Mouse (Mus musculus) kidney, adult 2 months (tissue): Measurements from ENCODE around the gene Adcy7. TPM values are rescaled to one million over a fixed set of nuclear protein-coding genes. Genes with fewer than 3 reads are reported as not detected.

Experiments used
- DNase-seq: peaks from one replicate; pipeline ENCODE4 v3.0.0; 2021
- H3K27ac ChIP-seq: fragments of 200-500 bp; 2 replicates; pipeline ENCODE4 v1.5.1; 2012; ENCODE audit warnings: low read depth, low read length, control low read depth, inconsistent platforms; ENCODE audit not compliant: insufficient read depth
- H3K27me3 ChIP-seq: fragments of 200-500 bp; replicated peaks from 2 replicates; pipeline ENCODE4 v1.6.1; 2012; ENCODE audit warnings: mild to moderate bottlenecking, moderate library complexity, low read length, inconsistent platforms; ENCODE audit not compliant: control insufficient read depth, insufficient read depth
- H3K36me3 ChIP-seq: fragments of 200-500 bp; 2 replicates; pipeline ENCODE4 v1.6.1; 2012; ENCODE audit warnings: mild to moderate bottlenecking, moderate library complexity, low read length, inconsistent platforms; ENCODE audit not compliant: control insufficient read depth, insufficient read depth
- H3K4me1 ChIP-seq: fragments of 200-500 bp; 2 replicates; pipeline ENCODE4 v1.6.1; 2011; ENCODE audit warnings: low read length; ENCODE audit not compliant: control insufficient read depth, insufficient read depth
- H3K4me3 ChIP-seq: fragments of 200-500 bp; 2 replicates; pipeline ENCODE4 v1.5.1; 2011; ENCODE audit warnings: mild to moderate bottlenecking, low read depth, low read length, control low read depth; ENCODE audit not compliant: insufficient read depth
- CTCF ChIP-seq: fragments of 200-500 bp; conservative IDR thresholded peaks from 2 replicates; pipeline ENCODE4 v1.5.1; 2011; ENCODE audit warnings: low read depth, mild to moderate bottlenecking, control low read depth, low read length, moderate library complexity, mixed read lengths; ENCODE audit not compliant: insufficient read depth, insufficient read length
- POLR2A ChIP-seq: fragments of 200-500 bp; IDR thresholded peaks from one replicate; pipeline ENCODE4 v1.6.1; 2011; ENCODE audit warnings: low read depth, low read length, control low read depth
- WGBS: fragments of 180-500 bp; shearing (Covaris S2); methylation state at CpG from one replicate; pipeline ENCODE4 v1.1.7; 2018; 5-methylcytosine and 5-hydroxymethylcytosine counted together
- polyA plus RNA-seq: library from polyadenylated mRNA; depleted of rRNA; stranded (reverse); fragments of >200 nt; gene quantifications from 2 replicates; pipeline ENCODE4 v1.2.3, GENCODE M21; 2012

Gene Adcy7
- polyA plus RNA-seq, 1 experiment: 4.8 TPM

GRCm38 (mm10) chr8:88334975-88335374 lies 62.8 kb downstream of the Adcy7 start:
- WGBS: 87% methylated on average over 3 of the region's 3 CpGs
- Histone ChIP-seq H3K36me3 (peaks cover 10% of the 10 kb centered on the region), H3K4me3 (no peak overlapping the region), H3K4me1 (no peaks in the 10 kb centered on the region), H3K27me3 (no peaks in the 10 kb centered on the region), H3K27ac (no peak overlapping the region)
- no peak for DNase-seq
- TF ChIP-seq POLR2A (no peak), CTCF (no peak)

GRCm38 (mm10) chr8:88339221-88339620 lies 67.0 kb downstream of the Adcy7 start:
- WGBS: 60% methylated on average over 3 of the region's 3 CpGs
- peak; percentile 32 for DNase-seq
- H3K4me1 ChIP-seq: no peaks in the 10 kb centered on the region
- no peak overlapping the region for H3K27ac ChIP-seq
- peaks cover 13% of the 10 kb centered on the region for H3K36me3 ChIP-seq
- TF ChIP-seq POLR2A: no peak
- no peak overlapping the region for H3K4me3 ChIP-seq
- no peaks in the 10 kb centered on the region for H3K27me3 ChIP-seq

- H3K4me1 ChIP-seq: no peaks in the 10 kb centered on the region
- H3K27me3 ChIP-seq: no peaks in the 10 kb centered on the region
- 86% methylated on average over 2 of the region's 2 CpGs for WGBS
- H3K4me3 ChIP-seq: no peak overlapping the region
- no peak overlapping the region for H3K27ac ChIP-seq
- no peak for DNase-seq
- TF ChIP-seq POLR2A: no peak
- no peak for TF ChIP-seq CTCF
- peaks cover 16% of the 10 kb centered on the region for H3K36me3 ChIP-seq
Observed at GRCm38 (mm10) chr8:88339887-88340695, 67.9 kb downstream of the Adcy7 start.

- H3K36me3 ChIP-seq: peaks cover 15% of the 10 kb centered on the region
Observed at GRCm38 (mm10) chr8:88342026-88342425, 69.8 kb downstream of the Adcy7 start.

GRCm38 (mm10) chr8:88349046-88349445 lies 76.8 kb downstream of the Adcy7 start:
- no peak overlapping the region for H3K4me3 ChIP-seq
- no peak for TF ChIP-seq CTCF
- no peak for TF ChIP-seq POLR2A
- WGBS: 48% methylated on average over 2 of the region's 2 CpGs
- H3K4me1 ChIP-seq: no peaks in the 10 kb centered on the region
- no peak overlapping the region for H3K27ac ChIP-seq
- no peaks in the 10 kb centered on the region for H3K27me3 ChIP-seq
- peaks cover 14% of the 10 kb centered on the region for H3K36me3 ChIP-seq
- DNase-seq: no peak

More at GRCm38 (mm10) chr8:88342026-88342425, 69.8 kb downstream of the Adcy7 start:
- 88% methylated on average over 4 of the region's 4 CpGs for WGBS
- Histone ChIP-seq H3K4me1 (no peaks in the 10 kb centered on the region), H3K27ac (no peak overlapping the region), H3K27me3 (no peaks in the 10 kb centered on the region), H3K4me3 (no peak overlapping the region)
- TF ChIP-seq CTCF: no peak
- no peak for TF ChIP-seq POLR2A
- DNase-seq: no peak

- Histone ChIP-seq H3K4me1 (peaks cover 5% of the 10 kb centered on the region; the same call in 1 of the 2 replicates), H3K36me3 (peaks cover 19% of the 10 kb centered on the region), H3K4me3 (no peak overlapping the region), H3K27ac (no peak overlapping the region), H3K27me3 (no peaks in the 10 kb centered on the region)
- WGBS: 61% methylated on average over 5 of the region's 5 CpGs
- TF ChIP-seq CTCF: no peak
- DNase-seq: no peak
Observed at GRCm38 (mm10) chr8:88357226-88357933, 85.2 kb downstream of the Adcy7 start.

- WGBS: 68% methylated on average over 5 of the region's 5 CpGs
- H3K27ac ChIP-seq: no peak overlapping the region
- DNase-seq: no peak
- TF ChIP-seq POLR2A (no peak), CTCF (no peak)
- peaks cover 5% of the 10 kb centered on the region; the same call in 1 of the 2 replicates for H3K4me1 ChIP-seq
- H3K36me3 ChIP-seq: peaks cover 17% of the 10 kb centered on the region
- no peaks in the 10 kb centered on the region for H3K27me3 ChIP-seq
- H3K4me3 ChIP-seq: no peak overlapping the region
Observed at GRCm38 (mm10) chr8:88357946-88358345, 85.7 kb downstream of the Adcy7 start.
